Mouse (Mus musculus): ENCODE measurements around the gene Mup20.
"Not testable (repeated sequence)": the region's sequence is repeated elsewhere in the genome, so short reads cannot be mapped to it uniquely, and the experiment has no call there.

The Mup20 gene

DNA sequence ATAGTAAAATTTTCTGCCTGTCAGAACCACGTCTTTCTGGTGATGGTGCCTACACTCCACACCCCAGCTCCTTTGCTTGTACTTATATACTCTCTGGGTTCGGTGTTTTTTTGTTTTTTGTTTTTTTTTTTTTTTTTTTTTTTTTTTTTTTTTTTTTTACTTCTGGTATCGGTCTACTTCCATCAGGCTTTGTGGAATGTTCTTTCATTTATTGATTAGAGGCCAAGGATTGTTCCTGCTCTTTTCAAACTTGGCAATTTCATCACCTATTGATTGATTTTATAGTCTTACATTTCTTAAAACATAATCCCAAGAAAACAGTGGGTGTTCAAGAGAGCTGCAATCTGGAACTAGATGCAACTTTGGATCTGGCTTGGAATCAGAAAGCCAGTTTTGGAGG, at the start of gene Mup20:
TSS of gene Mup20 (minus strand) at position 101 of the 400 bp plus-strand sequence.
- DNase-seq (ENCODE audit: low read depth, low spot score) = not testable (repeated sequence)

DNA sequence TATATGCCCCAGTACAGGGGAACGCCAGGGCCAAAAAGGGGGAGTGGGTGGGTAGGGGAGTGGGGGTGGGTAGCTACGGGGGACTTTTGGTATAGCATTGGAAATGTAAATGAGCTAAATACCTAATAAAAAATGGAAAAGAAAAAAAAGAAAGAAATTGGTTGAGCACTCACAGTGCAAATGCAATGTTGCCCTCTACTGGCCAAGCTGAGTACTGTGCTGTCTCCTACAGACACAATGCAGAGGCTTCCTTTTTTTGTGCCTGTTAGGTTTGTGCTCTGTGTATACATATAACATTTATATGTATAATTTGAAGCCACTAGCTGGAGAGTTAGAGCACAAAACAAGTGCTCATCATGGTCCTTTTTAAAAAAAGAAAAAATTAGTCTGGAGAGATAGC, 49.4 kb upstream of the Mup20 start:
- DNase-seq (ENCODE audit: low read depth, low spot score) = peak; percentile 59

DNA sequence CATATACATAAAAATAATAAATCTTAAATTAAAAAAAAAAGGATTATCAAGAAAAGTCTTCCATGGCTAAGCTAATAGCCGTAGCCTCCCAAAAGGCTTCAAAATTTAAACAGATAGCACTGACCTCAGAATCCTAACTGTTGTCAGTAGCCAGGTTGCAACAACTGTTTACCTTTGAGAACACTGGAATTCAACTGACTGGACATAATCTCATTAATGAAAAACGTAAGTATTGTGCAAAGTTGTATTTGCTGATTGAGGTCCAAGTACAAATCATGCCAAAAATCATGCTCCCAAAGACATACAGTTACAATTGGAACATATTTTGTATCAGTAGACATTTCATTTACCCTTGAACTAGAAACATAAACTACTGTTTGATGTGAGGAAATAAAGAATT, 34.0 kb upstream of the Mup20 start:
- no peak for DNase-seq (ENCODE audit: low read depth, low spot score)

DNA sequence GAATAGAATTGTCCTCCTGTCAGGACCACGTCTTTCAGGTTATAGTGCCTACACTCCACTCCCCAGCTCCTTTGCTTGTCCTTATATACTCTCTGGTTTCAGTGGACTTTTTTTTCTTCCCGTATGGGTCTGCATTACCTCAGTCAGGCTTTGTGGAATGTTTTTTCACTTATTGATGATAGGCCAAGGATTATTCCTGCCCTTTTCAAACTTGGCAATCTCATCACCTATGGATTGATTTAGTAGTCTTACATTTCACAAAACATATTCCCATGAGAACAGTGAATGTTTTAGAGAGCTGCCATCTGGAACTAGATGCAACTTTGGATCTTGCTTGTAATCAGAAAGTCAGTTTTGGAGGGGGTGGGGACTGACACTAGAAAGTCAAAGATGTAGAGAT, 33.3 kb upstream of the Mup20 start, which contains the start of gene Mup3:
TSS of gene Mup3 (minus strand) at position 102 of the 400 bp plus-strand sequence.
- DNase-seq (ENCODE audit: low read depth, low spot score) = no peak

DNA sequence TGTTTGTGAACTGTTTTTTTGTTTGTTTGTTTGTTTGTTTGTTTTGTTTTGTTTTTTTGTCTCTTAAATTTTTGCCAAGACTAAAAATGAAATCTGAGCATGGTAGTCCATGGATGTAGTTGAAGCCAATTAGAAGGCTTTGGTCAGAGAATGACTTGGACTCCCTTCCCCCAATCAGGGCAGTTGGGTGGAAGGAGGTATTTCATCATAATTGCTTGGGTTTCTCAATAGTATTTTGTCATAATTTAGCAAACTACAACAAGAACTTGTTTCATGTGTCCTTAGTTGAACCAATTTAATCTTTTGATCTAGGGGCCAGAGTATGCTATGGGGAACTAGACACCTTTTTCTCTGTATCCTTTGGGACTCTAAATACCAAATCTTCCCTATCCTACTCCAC, 28.8 kb upstream of the Mup20 start:
- no peak for DNase-seq (ENCODE audit: low read depth, low spot score)

DNA sequence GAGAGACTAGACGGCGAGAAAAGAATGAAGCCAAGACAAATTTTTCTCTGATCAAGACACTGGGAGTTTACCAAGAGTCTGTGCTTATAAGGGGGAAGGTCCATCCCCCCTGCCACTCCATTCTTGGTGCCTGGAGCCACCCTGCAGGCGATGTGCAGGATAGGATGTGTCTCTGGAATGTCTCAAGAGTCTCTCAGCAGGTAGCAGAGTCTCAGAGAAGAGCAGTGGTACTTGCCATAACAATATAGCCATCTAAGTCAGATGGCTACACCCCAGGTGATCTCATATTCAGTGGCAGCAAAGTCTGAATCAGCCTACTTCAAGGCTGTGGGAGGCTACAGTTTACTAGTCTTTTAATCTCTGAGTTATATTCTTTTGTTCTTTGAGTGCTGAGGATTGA, 21.2 kb upstream of the Mup20 start:
- DNase-seq (ENCODE audit: low read depth, low spot score) = no peak

DNA sequence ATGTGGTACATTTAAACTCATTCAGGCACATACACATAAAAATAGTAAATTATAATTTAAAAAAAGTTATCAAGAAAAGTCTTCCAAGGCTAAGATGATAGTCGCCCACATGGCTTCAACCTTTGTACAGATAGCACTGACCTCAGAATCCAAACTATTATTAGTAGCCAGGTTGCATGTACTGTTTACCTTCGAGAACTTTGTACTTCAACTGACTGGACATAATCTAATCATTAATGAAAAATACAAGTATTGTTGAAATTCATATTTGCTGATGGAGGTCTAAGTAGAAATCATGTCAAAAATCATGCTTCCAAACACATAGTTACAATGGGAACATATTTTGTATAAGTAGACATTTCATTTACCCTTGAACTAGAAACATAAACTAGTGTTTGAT, 822 bp upstream of the Mup20 start:
- not testable (repeated sequence) for DNase-seq (ENCODE audit: low read depth, low spot score)

DNA sequence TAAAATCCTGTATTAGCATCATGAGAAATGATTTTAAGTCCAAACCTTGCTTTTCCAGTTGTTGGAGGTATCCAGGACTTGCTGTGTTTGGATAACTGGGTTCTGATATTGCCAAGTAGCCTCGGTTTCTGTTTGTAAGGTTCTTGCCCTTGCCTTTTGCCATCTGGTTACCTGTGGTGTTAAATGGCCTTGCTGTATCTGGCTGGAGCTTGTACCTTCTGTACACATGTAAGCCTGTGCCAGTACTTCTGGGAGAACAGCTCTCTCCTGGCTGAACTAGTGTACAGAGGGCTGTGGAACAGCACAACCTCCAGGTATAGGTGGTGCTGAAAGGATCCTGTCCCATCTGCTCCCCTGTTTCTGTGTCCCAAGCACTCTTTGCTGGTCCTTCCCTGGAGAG, 27.7 kb downstream of the Mup20 start:
- DNase-seq (ENCODE audit: low read depth, low spot score) = no peak

DNA sequence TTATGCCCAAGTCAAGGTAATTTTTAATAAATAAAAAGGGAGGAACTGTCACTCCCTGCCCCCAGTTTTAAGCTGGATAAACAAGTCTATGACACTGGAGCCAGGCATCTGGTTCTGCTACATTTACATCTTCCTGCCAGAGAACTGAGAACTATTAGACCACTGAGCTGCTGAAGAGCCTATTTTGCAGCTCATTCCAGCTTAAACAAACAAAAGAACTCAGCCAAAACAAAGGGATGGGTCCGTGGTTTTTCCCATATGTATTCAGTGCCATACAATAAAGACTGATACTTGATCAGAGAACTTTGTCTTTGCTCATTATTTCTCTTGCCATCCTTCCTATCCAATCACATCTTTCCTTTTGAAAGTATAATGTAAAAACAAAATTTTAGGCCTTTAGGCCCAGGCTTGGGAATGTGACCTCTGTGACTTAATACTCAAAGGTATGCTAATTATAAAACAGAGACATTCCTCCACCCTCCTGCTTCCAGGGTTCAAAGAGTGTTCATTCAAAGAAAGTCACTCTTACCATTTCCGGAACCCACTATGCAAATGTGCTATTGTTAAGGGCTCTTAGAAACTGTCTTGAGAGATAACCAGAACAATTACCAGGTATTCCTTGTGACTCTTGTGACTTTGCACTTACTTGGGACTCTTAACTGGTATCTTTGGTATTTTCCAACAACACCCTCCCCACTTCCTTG, 29.6 kb downstream of the Mup20 start:
- DNase-seq (ENCODE audit: low read depth, low spot score) = no peak

DNA sequence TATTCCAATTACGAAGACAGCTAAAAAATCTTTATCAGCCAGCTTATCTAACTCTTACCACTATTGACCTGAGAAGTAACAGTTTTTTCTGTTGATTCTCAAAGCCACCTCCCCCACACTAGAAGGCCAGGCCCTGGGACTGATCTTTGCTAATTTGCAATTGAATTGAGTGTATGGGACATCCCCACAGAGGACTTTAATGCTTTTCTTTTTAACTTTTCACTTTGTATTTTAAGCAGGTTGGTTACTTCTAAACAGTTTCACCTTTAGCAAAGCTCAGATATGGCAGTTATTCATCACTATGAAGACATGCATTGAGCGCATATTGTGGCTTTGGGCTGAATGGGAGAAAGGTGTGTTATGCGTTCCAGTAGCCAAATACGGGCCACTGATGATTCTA, 30.3 kb downstream of the Mup20 start:
- no peak for DNase-seq (ENCODE audit: low read depth, low spot score)

DNA sequence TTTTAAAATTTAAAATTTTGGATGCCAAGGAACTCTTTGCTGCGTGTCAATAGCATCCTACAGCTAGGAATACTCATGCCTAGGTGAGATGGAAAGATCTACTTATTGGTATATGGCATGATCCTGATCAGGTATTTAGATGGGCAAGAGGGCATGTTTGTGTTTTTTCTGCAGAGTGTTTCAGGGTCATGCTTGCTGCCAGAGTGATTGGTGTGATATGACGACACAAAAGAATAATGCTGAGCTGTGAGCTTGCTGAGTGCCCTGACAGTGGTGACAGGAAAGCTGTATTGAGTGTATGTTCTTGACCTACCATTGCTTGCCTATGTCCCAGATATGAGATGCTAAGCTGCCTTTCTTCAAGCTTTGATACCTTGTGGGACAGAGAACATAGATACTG, 30.8 kb downstream of the Mup20 start:
- DNase-seq (ENCODE audit: low read depth, low spot score) = no peak

DNA sequence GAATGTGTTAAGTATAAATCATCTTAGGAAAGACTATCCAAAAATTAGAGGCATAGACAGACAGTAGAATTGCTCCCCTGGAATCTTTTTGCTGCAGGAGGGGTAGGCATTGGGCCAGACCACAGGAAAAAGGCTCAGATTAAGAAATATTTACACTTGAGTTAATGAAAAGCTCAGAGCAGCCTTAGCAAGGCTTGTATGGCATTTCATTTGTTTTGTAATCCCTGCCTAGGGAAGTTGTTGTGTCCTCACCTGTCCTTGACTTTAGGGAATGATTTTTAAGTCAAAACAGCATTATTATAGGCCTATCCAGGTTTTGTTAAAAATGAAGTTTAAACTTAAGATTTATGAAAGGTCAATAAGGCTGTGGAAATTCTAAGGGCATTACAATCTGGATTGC, 33.4 kb downstream of the Mup20 start:
- not testable (repeated sequence) for DNase-seq (ENCODE audit: low read depth, low spot score)

All from A20 (cell line).